Mouse (Mus musculus) large intestine, adult 2 months (tissue): Measurements from ENCODE around the gene Itga10. TPM values are rescaled to one million over a fixed set of nuclear protein-coding genes. Genes with fewer than 3 reads are reported as not detected.

Source experiments
- DNase-seq: peaks from one replicate; pipeline ENCODE4 v3.0.0-alpha.2; 2012; ENCODE audit warnings: low read depth, low spot score
- WGBS: fragments of 180-500 bp; shearing (Covaris S2); methylation state at CpG from one replicate; pipeline ENCODE4 v1.1.7; 2018; 5-methylcytosine and 5-hydroxymethylcytosine counted together
- polyA plus RNA-seq: library from polyadenylated mRNA; depleted of rRNA; stranded (reverse); fragments of >200 nt; gene quantifications from 2 replicates; pipeline ENCODE4 v1.2.3, GENCODE M21; 2012; rRNA removed

Gene Itga10
- polyA plus RNA-seq, 1 experiment = 1.6 TPM

GRCm38 (mm10) chr3:96706217-96706616 is 60.8 kb downstream of the Itga10 start:
- DNase-seq = no peak
- 92% methylated on average over 11 of the region's 11 CpGs for WGBS

- no peak for DNase-seq
- 44% methylated on average over 7 of the region's 7 CpGs for WGBS
Observed at GRCm38 (mm10) chr3:96706984-96707383, 61.6 kb downstream of the Itga10 start.

GRCm38 (mm10) chr3:96707903-96708683 is 62.7 kb downstream of the Itga10 start, which contains the start of gene Nudt17:
Nudt17 (minus strand) TSS chr3:96708562.
- WGBS = 2% methylated on average over 42 of the region's 42 CpGs
- no peak for DNase-seq

- DNase-seq = no peak
- WGBS = 57% methylated on average over 2 of the region's 2 CpGs
Observed at GRCm38 (mm10) chr3:96708684-96709064, 63.3 kb downstream of the Itga10 start.

Other genes with a start within 250 kb of the Itga10 start
- gene BC107364, start 193.3 kb upstream of the Itga10 start, polyA plus RNA-seq = not detected in 2 replicates
- 0.05 TPM in 1 of 2 replicates, not detected in the other for gene Hfe2, start 120.4 kb upstream of the Itga10 start, polyA plus RNA-seq
- 325 and 536 TPM in 2 replicates for gene Txnip, start 87.6 kb upstream of the Itga10 start, polyA plus RNA-seq
- not detected in 2 replicates for gene Gm16253, start 68.6 kb upstream of the Itga10 start, polyA plus RNA-seq
- 7.5 and 8.0 TPM in 2 replicates for gene Polr3gl, start 51.4 kb upstream of the Itga10 start, polyA plus RNA-seq
- 0.30 and 0.45 TPM in 2 replicates for gene Ankrd34a, start 48.9 kb upstream of the Itga10 start, polyA plus RNA-seq
- 6.9 and 7.5 TPM in 2 replicates for gene Lix1l, start 44.4 kb upstream of the Itga10 start, polyA plus RNA-seq
- 12.1 and 18.2 TPM in 2 replicates for gene Rbm8a, start 15.7 kb upstream of the Itga10 start, polyA plus RNA-seq
- gene Pex11b, start 10.2 kb upstream of the Itga10 start, polyA plus RNA-seq = 31.4 and 36.6 TPM in 2 replicates
- 0.07 and 0.14 TPM in 2 replicates for gene Gm42957, start 10.1 kb upstream of the Itga10 start, polyA plus RNA-seq
- 0.43 and 0.66 TPM in 2 replicates for gene Ankrd35, start 24.5 kb downstream of the Itga10 start, polyA plus RNA-seq
- gene Pias3, start 50.8 kb downstream of the Itga10 start, polyA plus RNA-seq = 17.5 and 23.4 TPM in 2 replicates
- gene Nudt17, start 63.0 kb downstream of the Itga10 start, polyA plus RNA-seq = 1.8 and 2.8 TPM in 2 replicates
- 46.2 and 63.9 TPM in 2 replicates for gene Polr3c, start 82.0 kb downstream of the Itga10 start, polyA plus RNA-seq
- gene Rnf115, start 82.1 kb downstream of the Itga10 start, polyA plus RNA-seq = 21.2 and 30.1 TPM in 2 replicates
- gene Pdzk1, start 183.7 kb downstream of the Itga10 start, polyA plus RNA-seq = 42.7 and 83.0 TPM in 2 replicates
- gene Cd160, start 183.8 kb downstream of the Itga10 start, polyA plus RNA-seq = 4.2 and 5.2 TPM in 2 replicates